8 mouse cellular contexts compared by ENCODE assay signal in genomic region chr4:129877967-129878655, GRCm38 (mm10). TPM values are rescaled to one million over a fixed set of nuclear protein-coding genes. Genes with fewer than 3 reads are reported as not detected.
DNase-seq lines count a peak whose midpoint lies in the region; ATAC-seq lines count a peak whose summit lies in the region.

No protein-coding gene starts in this region.

- no peak overlapping the region for H3K4me3 ChIP-seq in neural tube, embryonic 11.5 days (ENCODE audit: low read depth, low read length)
- no peak overlapping the region for H3K4me3 ChIP-seq in forebrain, embryonic 14.5 days (ENCODE audit: low read depth, low read length)

- H3K4me1 ChIP-seq in neural tube, embryonic 11.5 days (ENCODE audit: control insufficient read depth, insufficient read depth, low read length) = 0 out of 2 replicates have a peak, but pooled peaks cover 4% of the 10 kb centered on the region
- peaks cover 9% of the 10 kb centered on the region; the same call in 1 of the 2 replicates for H3K4me1 ChIP-seq in forebrain, embryonic 14.5 days (ENCODE audit: control insufficient read depth, insufficient read depth, low read length)

- peak overlapping the region; percentile 40 for H3K4me2 ChIP-seq in neural tube, embryonic 11.5 days (ENCODE audit: low read depth)
- peak overlapping the region; percentile 48 for H3K4me2 ChIP-seq in forebrain, embryonic 14.5 days (ENCODE audit: low read length)

- no peaks in the 10 kb centered on the region for H3K36me3 ChIP-seq in neural tube, embryonic 11.5 days (ENCODE audit: control insufficient read depth, insufficient read depth, low read length)
- H3K36me3 ChIP-seq in forebrain, embryonic 14.5 days (ENCODE audit: control insufficient read depth, insufficient read depth, low read length) = no peaks in the 10 kb centered on the region

- 73% methylated on average over 11 of the region's 11 CpGs for WGBS in neural tube, embryonic 11.5 days
- WGBS in forebrain, embryonic 14.5 days = 69% methylated on average over 11 of the region's 11 CpGs
- WGBS in large intestine, adult 2 months = 54% methylated on average over 11 of the region's 11 CpGs

- H3K9me3 ChIP-seq in neural tube, embryonic 11.5 days (ENCODE audit: control insufficient read depth, low read length) = no peaks in the 10 kb centered on the region
- H3K9me3 ChIP-seq in forebrain, embryonic 14.5 days (replicated peaks; ENCODE audit: control insufficient read depth, low read length) = no peaks in the 10 kb centered on the region

- peak overlapping the region; percentile 35; the same call in 1 of the 2 replicates for H3K27ac ChIP-seq in neural tube, embryonic 11.5 days (ENCODE audit: low read depth, low read length)
- H3K27ac ChIP-seq in forebrain, embryonic 14.5 days (ENCODE audit: low read depth, low read length) = peak overlapping the region; percentile 69; the same call in 1 of the 2 replicates

- intact Hi-C loops in left cerebral cortex, postnatal 36 days (cut with DNase I) = loop anchor here (5.0 kb wide), 2 partner anchors 49 to 56 kb away; partner anchors contain the start of gene Spocd1

- DNase-seq in neural tube, embryonic 11.5 days (ENCODE audit: low spot score) = no peak
- DNase-seq in neural tube, embryonic 10.5 days (ENCODE audit: extremely low spot score, low spot score) = no peak
- no peak for DNase-seq in forebrain, embryonic 14.5 days (ENCODE audit: low spot score)
- DNase-seq in large intestine, adult 2 months (ENCODE audit: low read depth, low spot score) = peak; percentile 75
- DNase-seq in cerebellum, adult 11-12 months = no peak
- no peak for DNase-seq in left cerebral cortex, postnatal 36 days (ENCODE audit: low spot score in 2 of 2)

- ATAC-seq in neural tube, embryonic 11.5 days (ENCODE audit: insufficient read depth, low FRiP score, low TSS enrichment) = no peak
- ATAC-seq in forebrain, embryonic 14.5 days = no peak
- peak; percentile 8; the same call in 1 of the 2 replicates for ATAC-seq in neutrophil, adult 5-6 weeks (ENCODE audit: extremely low read depth, insufficient number of reproducible peaks, low FRiP score, poor library complexity, severe bottlenecking)
- ATAC-seq in granulocyte monocyte progenitor cell, adult 5-6 weeks (replicated peaks; ENCODE audit: poor library complexity, severe bottlenecking) = no peak

- H3K27me3 ChIP-seq in neural tube, embryonic 11.5 days (ENCODE audit: control insufficient read depth, insufficient read depth, low read length) = no peaks in the 10 kb centered on the region
- H3K27me3 ChIP-seq in forebrain, embryonic 14.5 days (replicated peaks; ENCODE audit: control insufficient read depth, insufficient read depth, low read length) = no peaks in the 10 kb centered on the region

- H3K9ac ChIP-seq in neural tube, embryonic 11.5 days (ENCODE audit: low read length) = no peak overlapping the region
- H3K9ac ChIP-seq in forebrain, embryonic 14.5 days (ENCODE audit: low read length) = peak overlapping the region; percentile 52; the same call in 1 of the 2 replicates

RNA-seq across cellular contexts. Expression of gene Spocd1, which starts 50.9 kb away (rescaled TPM):
- polyA plus RNA-seq in neural tube, embryonic 11.5 days (2014; fragmentation: Nextera tagmentation; extraction: Ambion mirVana) = not detected in 2 replicates
- polyA plus RNA-seq in forebrain, embryonic 14.5 days (2014; fragmentation: Nextera tagmentation; extraction: Ambion mirVana) = not detected in 2 replicates
- polyA plus RNA-seq in large intestine, adult 2 months (2012; rRNA removed) = not detected in 2 replicates
- not detected in 2 replicates for total RNA-seq in neutrophil, adult 5-6 weeks (2017)
- under 1 TPM; 0.22 to 0.48 TPM for total RNA-seq in left cerebral cortex, postnatal 36 days (2021)
- total RNA-seq in granulocyte monocyte progenitor cell, adult 5-6 weeks (2014; fragmentation: Nextera tagmentation) = 1.4 TPM in 1 of 2 replicates, not detected in the other
- not detected in 2 replicates for total RNA-seq in granulocyte monocyte progenitor cell, adult 5-6 weeks (2017)
